9 mouse cellular contexts compared by ENCODE assay signal in genomic region chr4:53121516-53122227, GRCm38 (mm10). TPM values are rescaled to one million over a fixed set of nuclear protein-coding genes. Genes with fewer than 3 reads are reported as not detected.
DNase-seq lines count a peak whose midpoint lies in the region; ATAC-seq and TF ChIP-seq lines count a peak whose summit lies in the region.
"Had no signal": no experiment of that assay in that cellular context is flagged by ENCODE, and none has a peak within 500 bp of the region (broad histone marks: within the 10 kb centered on the region; RNA-seq: fewer than 3 reads in every experiment).

No protein-coding gene starts in this region.

- no peak overlapping the region for H3K4me3 ChIP-seq in kidney, embryonic 14.5 days (ENCODE audit: low read length)
- peak overlapping the region; percentile 46; the same call in 1 of the 2 replicates for H3K4me3 ChIP-seq in G1E (ENCODE audit: low read depth, low read length)
- no peak overlapping the region for H3K4me3 ChIP-seq in brown adipose tissue, adult 24 weeks (ENCODE audit: insufficient read depth, low read depth, low read length)
- H3K4me3 ChIP-seq: hindbrain, embryonic 15.5 days had no signal

- H3K36me3 ChIP-seq in kidney, embryonic 14.5 days (ENCODE audit: control insufficient read depth, insufficient read depth, low read length), result no peaks in the 10 kb centered on the region
- H3K36me3 ChIP-seq in G1E (replicated peaks), result peaks cover 71% of the 10 kb centered on the region
- H3K36me3 ChIP-seq: hindbrain, embryonic 15.5 days had no signal

- H3K9me3 ChIP-seq in kidney, embryonic 14.5 days (ENCODE audit: control insufficient read depth, low read length), result no peaks in the 10 kb centered on the region
- H3K9me3 ChIP-seq in G1E (replicated peaks), result peaks cover 2% of the 10 kb centered on the region
- H3K9me3 ChIP-seq: hindbrain, embryonic 15.5 days had no signal

- no peak for ATAC-seq in kidney, embryonic 14.5 days (ENCODE audit: low FRiP score, low TSS enrichment)
- ATAC-seq in G1E (ENCODE audit: extremely low read depth, insufficient number of reproducible peaks, low FRiP score, poor library complexity, severe bottlenecking), result peak; percentile 43
- peak; percentile 51 for ATAC-seq in monocyte, adult 5-6 weeks (replicated peaks; ENCODE audit: insufficient number of reproducible peaks, low FRiP score, low TSS enrichment, poor library complexity, severe bottlenecking)

- H3K4me2 ChIP-seq in kidney, embryonic 14.5 days (replicated peaks; ENCODE audit: low read depth, low read length), result no peak overlapping the region
- H3K4me2 ChIP-seq: hindbrain, embryonic 15.5 days had no signal

- H3K4me1 ChIP-seq in kidney, embryonic 14.5 days (ENCODE audit: control insufficient read depth, insufficient read depth, low read length), result no peaks in the 10 kb centered on the region
- H3K4me1 ChIP-seq in G1E (ENCODE audit: insufficient read depth, low read depth, low read length), result peaks cover 85% of the 10 kb centered on the region
- H3K4me1 ChIP-seq in brown adipose tissue, adult 24 weeks (ENCODE audit: control insufficient read depth, insufficient read depth, insufficient read length, low read length), result peaks cover 55% of the 10 kb centered on the region
- H3K4me1 ChIP-seq: hindbrain, embryonic 15.5 days had no signal

- H3K9ac ChIP-seq in kidney, embryonic 14.5 days (ENCODE audit: low read depth, low read length), result no peak overlapping the region
- H3K9ac ChIP-seq: hindbrain, embryonic 15.5 days had no signal

- no peak for TF ChIP-seq CTCF in G1E (IDR thresholded peaks at IDR 0.05; ENCODE audit: low read depth, low read length)

- no peak overlapping the region for H3K27ac ChIP-seq in kidney, embryonic 14.5 days (ENCODE audit: low read depth, low read length)
- peak overlapping the region; percentile 95 for H3K27ac ChIP-seq in brown adipose tissue, adult 24 weeks (replicated peaks; ENCODE audit: low read depth, low read length)
- H3K27ac ChIP-seq: hindbrain, embryonic 15.5 days had no signal

- H3K27me3 ChIP-seq in kidney, embryonic 14.5 days (ENCODE audit: control insufficient read depth, insufficient read depth, low read length), result no peaks in the 10 kb centered on the region
- H3K27me3 ChIP-seq in G1E (ENCODE audit: insufficient read depth, low read length), result no peaks in the 10 kb centered on the region
- H3K27me3 ChIP-seq: hindbrain, embryonic 15.5 days had no signal

- WGBS in kidney, embryonic 14.5 days, result 72% methylated on average over 7 of the region's 7 CpGs

- intact Hi-C loops in left cerebral cortex, postnatal 4 days (cut with DNase I), result no loop called here

- DNase-seq in kidney, adult 11 months, result peak; percentile 15
- peak; percentile 57 for DNase-seq in G1E (ENCODE audit: low spot score)
- peak; percentile 59 for DNase-seq in left cerebral cortex, postnatal 4 days
- DNase-seq in cerebellum, adult 8-10 months, result no peak
- DNase-seq in retina, postnatal 1 day, result no peak

RNA-seq across cellular contexts. Expression of gene Abca1, which starts 38.0 kb away (rescaled TPM):
- polyA plus RNA-seq in kidney, embryonic 14.5 days (2014; fragmentation: Nextera tagmentation; extraction: Ambion mirVana), result 3.4 and 5.6 TPM in 2 replicates
- total RNA-seq in G1E (2014; fragmentation: Nextera tagmentation), result 21.5 and 23.0 TPM in 2 replicates
- 4.6 and 4.7 TPM in 2 replicates for total RNA-seq in G1E (2017)
- polyA plus RNA-seq in G1E (2012), result 1.8 and 2.1 TPM in 2 replicates
- 21.5 and 22.3 TPM in 2 replicates for polyA plus RNA-seq in brown adipose tissue, adult 24 weeks (2012; ENCODE audit: insufficient read depth, insufficient read length, missing spikeins)
- total RNA-seq in left cerebral cortex, postnatal 4 days (2021), result 10 to 100 TPM; 34.3 to 34.8 TPM
- total RNA-seq in monocyte, adult 5-6 weeks (2017), result 21.5 to 30.2 TPM (median 25.1 TPM) in 3 replicates

Comparison
In these comparisons a context has a peak if more than half of its experiments do, and no peak if none do; other contexts are left out.
1. DNase-seq: peak in kidney, adult 11 months (single experiment), G1E (single experiment) and left cerebral cortex, postnatal 4 days (single experiment); none in cerebellum, adult 8-10 months (single experiment) and retina, postnatal 1 day (single experiment).